Mouse (Mus musculus) megakaryocyte, embryonic 14.5 days (primary cell): Measurements from ENCODE around the gene Cacnb3.

Source experiments
- FLI1 ChIP-seq: IDR thresholded peaks from 2 replicates; pipeline ENCODE4 v1.6.1; 2012; ENCODE audit warnings: low read length, inconsistent platforms, mixed read lengths
- GATA1 ChIP-seq: IDR thresholded peaks from 3 replicates; pipeline ENCODE4 v1.6.1; 2012; ENCODE audit warnings: mixed read lengths, low read length, inconsistent platforms, borderline replicate concordance

GRCm38 (mm10) chr15:98582410-98582809, 48.2 kb upstream of the Cacnb3 start:
- TF ChIP-seq FLI1 (no peak), GATA1 (no peak)
